Mouse (Mus musculus) gastrocnemius, adult 2 months (tissue): ENCODE results near the gene Acp7. TPM values are rescaled to one million over a fixed set of nuclear protein-coding genes. Genes with fewer than 3 reads are reported as not detected.
"Not testable (repeated sequence)": the region's sequence is repeated elsewhere in the genome, so short reads cannot be mapped to it uniquely, and the experiment has no call there.

Source experiments
- DNase-seq: peaks from one replicate; pipeline ENCODE4 v3.0.0; 2022
- H3K27ac ChIP-seq: fragments of 200-600 bp; 2 replicates; pipeline ENCODE4 v1.8.1; 2022; ENCODE audit warnings: mild to moderate bottlenecking
- H3K4me3 ChIP-seq: fragments of 200-600 bp; 2 replicates; pipeline ENCODE4 v1.8.1; 2022; ENCODE audit warnings: mild to moderate bottlenecking, moderate library complexity
- CTCF ChIP-seq: fragments of 200-600 bp; IDR thresholded peaks from 2 replicates; pipeline ENCODE4 v1.8.1; 2022; ENCODE audit warnings: antibody characterized with exemption, mild to moderate bottlenecking, moderate library complexity
- intact Hi-C: fragments of 180-260 bp; cut with DNase I; formaldehyde crosslinking; loops from one replicate; pipeline ENCODE4 v1.15.1; 2025
- total RNA-seq, 2 experiments: library from RNA; stranded (reverse); gene quantifications; 2 replicates each; pipeline ENCODE4 v1.2.3; 2021

Acp7 gene
- total RNA-seq, 2 experiments from 2014 or later = not detected

- intact Hi-C loops = no loop called here
These were observed 14.2 kb upstream of the Acp7 start for GRCm38 (mm10) chr7:28645366-28645765.

DNA sequence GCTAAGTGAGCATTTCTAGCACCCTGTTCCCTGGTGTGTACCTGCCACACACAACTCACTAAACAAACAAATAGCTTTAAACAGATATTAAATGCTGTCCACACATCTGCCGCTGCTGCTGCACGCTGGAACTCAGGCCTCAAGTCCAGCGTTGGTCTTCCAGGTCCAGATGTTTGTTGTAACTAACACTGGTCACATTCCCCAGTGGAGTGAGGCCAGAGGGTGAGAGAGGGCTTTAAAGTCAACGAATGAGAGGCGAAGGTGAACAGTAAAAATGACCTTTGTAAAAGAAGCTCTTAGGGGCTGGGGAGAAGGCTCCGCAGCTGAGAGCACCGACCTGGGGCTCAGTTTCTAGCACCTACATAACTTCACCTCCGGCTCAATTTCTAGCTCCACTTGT lies 10.4 kb upstream of the Acp7 start:
- Histone ChIP-seq H3K4me3 (no peak overlapping the region), H3K27ac (no peak overlapping the region)
- TF ChIP-seq CTCF = no peak
- intact Hi-C loops = no loop called here
- no peak for DNase-seq

More at GRCm38 (mm10) chr7:28645366-28645765, 14.2 kb upstream of the Acp7 start:
- Histone ChIP-seq H3K4me3 (no peak overlapping the region), H3K27ac (no peak overlapping the region)
- no peak for TF ChIP-seq CTCF
- DNase-seq = no peak

DNA sequence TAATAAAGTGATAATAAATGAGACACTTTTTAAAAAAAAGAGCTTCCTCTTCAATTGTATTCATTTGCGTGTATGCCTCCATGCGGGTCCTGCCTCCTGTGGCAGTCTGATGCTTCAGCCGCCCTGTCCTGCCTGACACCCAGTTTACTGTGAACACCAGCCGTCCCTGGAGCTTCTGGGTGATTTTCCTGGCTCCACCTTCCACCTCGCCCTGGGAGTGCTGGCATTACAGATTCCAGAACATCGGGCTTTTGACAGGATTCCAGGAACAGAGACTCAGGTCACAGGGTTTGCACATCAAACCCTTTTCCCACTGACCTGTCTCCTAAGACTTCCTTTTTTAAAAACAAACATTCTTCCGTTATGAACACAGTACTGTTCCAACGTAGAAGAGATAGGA lies 6.4 kb upstream of the Acp7 start:
- no peak overlapping the region for H3K27ac ChIP-seq
- H3K4me3 ChIP-seq = no peak overlapping the region
- no peak for TF ChIP-seq CTCF
- no peak for DNase-seq
- intact Hi-C loops = no loop called here

- Histone ChIP-seq H3K4me3 (no peak overlapping the region), H3K27ac (no peak overlapping the region)
- intact Hi-C loops = no loop called here
- no peak for DNase-seq
- no peak for TF ChIP-seq CTCF
These were observed 3.0 kb upstream of the Acp7 start for GRCm38 (mm10) chr7:28634128-28634527.

DNA sequence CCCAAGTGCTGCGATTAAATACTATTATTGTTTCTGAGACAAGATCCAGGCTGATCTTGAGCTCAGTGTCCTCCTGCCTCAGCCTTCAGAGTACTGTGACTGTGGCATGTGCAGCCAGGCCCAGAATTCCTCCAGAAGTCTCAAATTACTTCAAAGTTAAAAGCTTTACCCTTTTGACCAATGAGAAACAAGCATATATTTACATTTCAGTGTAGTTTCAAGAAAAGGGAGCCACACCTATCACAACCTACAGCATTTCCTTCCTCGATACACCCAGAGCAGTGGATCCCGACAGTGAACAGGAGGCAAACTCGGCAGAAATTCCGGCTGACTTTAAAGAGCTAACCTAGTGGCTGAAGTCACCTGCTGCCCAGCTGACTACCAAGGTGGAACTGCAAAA lies 6.3 kb downstream of the Acp7 start:
- TF ChIP-seq CTCF = no peak
- Histone ChIP-seq H3K27ac (no peak overlapping the region), H3K4me3 (no peak overlapping the region)
- no peak for DNase-seq
- intact Hi-C loops = no loop called here

- TF ChIP-seq CTCF = no peak
- DNase-seq = no peak
- intact Hi-C loops = no loop called here
- Histone ChIP-seq H3K4me3 (no peak overlapping the region), H3K27ac (no peak overlapping the region)
These were observed 11.9 kb downstream of the Acp7 start for GRCm38 (mm10) chr7:28619098-28619715.

- intact Hi-C loops = loop anchor here (10.0 kb wide), 1 partner anchor 119 kb away; no protein-coding TSS in a partner anchor
- no peak for DNase-seq
- no peak for TF ChIP-seq CTCF
- no peak overlapping the region for H3K27ac ChIP-seq
- no peak overlapping the region for H3K4me3 ChIP-seq
These were observed 25.2 kb downstream of the Acp7 start for GRCm38 (mm10) chr7:28605951-28606350.

- H3K4me3 ChIP-seq, H3K27ac ChIP-seq, DNase-seq: not testable (repeated sequence)
- intact Hi-C loops = loop anchor here (5.0 to 10.0 kb wide), 2 partner anchors 111 to 121 kb away; no protein-coding TSS in a partner anchor
- TF ChIP-seq CTCF = peak; percentile 10; the same call in 1 of the 2 replicates
These were observed 27.3 kb downstream of the Acp7 start for GRCm38 (mm10) chr7:28603788-28604187.

DNA sequence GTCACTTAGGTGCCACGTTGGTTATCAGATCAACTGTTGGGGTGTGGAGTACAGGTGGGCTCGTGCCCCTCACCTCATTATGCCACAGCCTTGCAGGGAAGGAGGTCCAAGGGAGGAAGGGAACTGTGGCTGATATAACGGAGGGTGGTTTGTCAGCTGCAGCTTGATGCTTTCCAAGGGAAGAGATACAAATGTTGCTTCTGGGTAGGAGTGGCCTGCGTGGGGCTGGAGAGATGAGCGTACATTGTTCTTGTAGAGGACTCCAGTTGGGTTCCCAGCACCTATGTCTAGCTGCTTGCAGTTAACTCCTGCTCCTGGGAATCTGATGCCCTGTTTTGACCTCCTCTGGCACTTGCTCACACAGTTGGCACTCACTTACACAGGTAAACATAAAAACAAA lies 28.0 kb downstream of the Acp7 start:
- intact Hi-C loops = loop anchor here (5.0 to 10.0 kb wide), 2 partner anchors 111 to 122 kb away; no protein-coding TSS in a partner anchor
- no peak overlapping the region for H3K4me3 ChIP-seq
- no peak for TF ChIP-seq CTCF
- no peak for DNase-seq
- H3K27ac ChIP-seq = no peak overlapping the region

DNA sequence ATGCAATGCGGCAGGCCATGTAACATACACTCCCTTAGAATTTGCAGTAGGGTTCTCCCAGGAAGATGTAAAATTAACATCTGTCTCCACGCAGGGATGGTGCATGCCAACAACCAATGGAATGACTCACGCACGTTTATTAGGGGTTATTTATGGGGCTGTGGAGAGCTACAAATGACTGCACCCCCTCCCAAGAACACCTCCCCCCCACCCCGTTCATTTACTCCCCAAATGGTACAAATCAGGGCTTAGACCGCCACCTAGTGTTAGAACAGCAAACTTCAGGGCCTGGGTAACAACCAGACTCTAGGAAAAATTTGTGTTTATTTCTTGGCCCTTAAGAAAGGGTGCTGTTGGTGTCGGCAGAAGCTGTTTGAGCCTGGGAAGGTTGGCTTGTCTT lies 29.5 kb downstream of the Acp7 start:
- DNase-seq = peak; percentile 55
- TF ChIP-seq CTCF = peak; percentile 74
- no peak overlapping the region for H3K27ac ChIP-seq

GRCm38 (mm10) chr7:28601029-28601428 lies 30.1 kb downstream of the Acp7 start:
- Histone ChIP-seq H3K4me3 (no peak overlapping the region), H3K27ac (no peak overlapping the region)
- TF ChIP-seq CTCF = peak; percentile 89
- peak; percentile 71 for DNase-seq
- intact Hi-C loops = loop anchor here (1.0 to 10.0 kb wide), 4 partner anchors 33 to 155 kb away; no protein-coding TSS in a partner anchor

More for the DNA sequence above, 29.5 kb downstream of the Acp7 start:
- intact Hi-C loops = loop anchor here (1.0 to 10.0 kb wide), 4 partner anchors 33 to 155 kb away; no protein-coding TSS in a partner anchor
- no peak overlapping the region for H3K4me3 ChIP-seq

GRCm38 (mm10) chr7:28598951-28599350 lies 32.2 kb downstream of the Acp7 start:
- intact Hi-C loops = loop anchor here (5.0 kb wide), 1 partner anchor 638 kb away; the partner anchor contains the start of gene Yif1b
- no peak for DNase-seq
- H3K4me3 ChIP-seq = no peak overlapping the region
- H3K27ac ChIP-seq = no peak overlapping the region
- no peak for TF ChIP-seq CTCF

- intact Hi-C loops = loop anchor here (5.0 kb wide), 1 partner anchor 639 kb away; the partner anchor contains the start of gene Yif1b
These were observed 33.3 kb downstream of the Acp7 start, which contains the start of the genes Samd4b and Pak4 for GRCm38 (mm10) chr7:28597642-28598446. TSS of gene Samd4b (minus strand) at chr7:28598144. TSS of gene Pak4 (minus strand) at chr7:28598185.

More at GRCm38 (mm10) chr7:28597642-28598446, 33.3 kb downstream of the Acp7 start, which contains the start of the genes Samd4b and Pak4:
- peak; percentile 31; the same call in 1 of the 2 replicates for TF ChIP-seq CTCF
- peak; percentile 100 for DNase-seq
- H3K4me3 ChIP-seq = peak within 1 kb of the TSS; percentile 83
- H3K27ac ChIP-seq = peak within 1 kb of the TSS; percentile 72
